Mouse (Mus musculus) common myeloid progenitor, adult 5-6 weeks (primary cell): ENCODE data around the gene Foxred1. TPM values are rescaled to one million over a fixed set of nuclear protein-coding genes. Genes with fewer than 3 reads are reported as not detected.
A peak's percentile ranks its signal among the peaks of the same experiment; 100 is the strongest.

Experiments
- ATAC-seq: replicated peaks from 2 replicates; pipeline ENCODE4 v1.8.0; 2016; ENCODE audit warnings: low read depth, mild to moderate bottlenecking, moderate TSS enrichment, inconsistent platforms; ENCODE audit not compliant: poor library complexity, severe bottlenecking
- total RNA-seq: library from RNA; stranded (forward); fragments of 200-1000, 187-1606 nt; gene quantifications from 2 replicates; pipeline ENCODE4 v1.2.3, GENCODE M21; 2017

Gene Foxred1
- total RNA-seq: 31.4 and 50.0 TPM in 2 replicates

DNA sequence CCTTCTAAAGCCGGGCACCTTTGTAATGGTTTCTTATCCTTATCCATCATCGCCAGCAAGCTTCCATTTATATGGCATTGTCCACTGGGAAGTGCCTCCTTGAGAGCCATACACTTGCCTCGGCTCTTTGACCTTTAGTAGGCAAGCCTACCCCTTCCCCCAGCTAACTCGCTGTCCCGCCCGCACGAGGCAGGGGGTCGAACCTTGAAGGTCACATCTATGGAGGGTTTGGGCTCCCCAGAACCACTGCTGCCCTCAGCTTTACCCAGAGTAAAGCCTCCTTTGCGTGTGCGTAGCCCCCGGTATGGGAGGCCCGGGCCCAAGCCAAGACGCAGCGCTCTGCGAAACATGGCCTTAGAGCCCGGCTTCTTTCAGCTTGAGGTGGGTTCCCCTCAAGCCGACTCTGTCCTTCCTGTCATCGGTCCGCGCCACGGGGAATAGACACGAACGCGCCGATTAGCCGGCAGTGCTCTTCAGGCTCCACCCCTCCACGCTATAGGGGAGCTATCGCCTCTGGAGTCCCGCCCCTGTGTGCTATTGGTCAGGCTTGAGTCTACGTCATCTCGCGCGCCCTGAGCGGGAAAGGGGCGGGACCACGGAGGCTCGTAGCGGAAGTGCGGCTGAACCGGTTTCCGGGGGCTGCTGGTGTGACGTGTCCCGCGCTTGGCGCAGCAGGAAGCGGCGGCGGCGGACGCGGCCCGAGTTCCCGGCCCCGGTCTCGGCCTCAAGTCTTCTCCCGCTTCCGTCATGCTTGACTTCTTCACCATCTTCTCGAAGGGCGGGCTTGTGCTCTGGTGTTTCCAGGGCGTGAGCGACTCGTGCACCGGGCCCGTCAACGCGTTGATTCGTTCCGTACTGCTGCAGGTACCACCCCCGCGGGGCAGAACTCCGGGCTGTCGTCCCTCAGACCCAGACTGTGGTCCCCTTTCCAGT, at the start of gene Foxred1:
Gene Foxred1 (minus strand): TSS at position 514 of the 933 bp plus-strand sequence.
- ATAC-seq: peak; percentile 95

DNA sequence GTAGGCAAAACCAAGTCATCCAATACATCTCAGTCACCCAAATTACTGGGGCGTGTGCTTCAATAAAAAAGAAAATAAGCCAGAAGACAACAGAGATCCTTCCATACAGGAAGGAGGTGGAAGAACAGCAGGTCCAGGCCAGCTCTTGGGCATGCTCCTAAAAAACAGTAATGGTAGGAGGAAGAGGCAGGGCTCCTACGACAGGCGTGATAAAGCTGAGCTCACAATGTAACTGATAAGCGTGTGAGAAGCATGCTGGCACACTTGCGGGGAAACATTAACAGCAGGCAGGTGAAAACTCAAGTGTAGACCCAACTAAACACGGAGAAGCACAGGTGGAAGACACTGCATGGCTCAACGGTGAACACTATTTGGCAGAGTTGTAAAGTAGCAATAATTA, 46.5 kb upstream of the Foxred1 start:
- no peak for ATAC-seq

DNA sequence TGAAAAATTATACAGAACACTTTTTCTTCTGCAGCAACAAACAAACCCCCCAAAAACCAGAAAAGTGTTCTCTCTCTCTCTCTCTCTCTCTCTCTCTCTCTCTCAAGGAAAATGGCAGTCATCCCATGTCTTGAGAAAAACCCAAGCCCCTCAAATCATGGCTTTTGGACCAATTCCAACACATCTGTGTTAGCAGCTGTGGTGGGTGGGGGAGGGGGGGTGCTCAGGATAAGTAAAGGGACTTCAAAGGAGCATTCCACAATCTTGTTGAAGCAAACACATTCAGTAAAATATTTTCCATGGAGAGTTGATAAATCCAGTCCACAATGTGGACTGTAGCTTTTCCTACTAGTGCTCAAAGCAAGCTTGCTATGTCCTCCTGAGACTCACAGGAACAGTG, 38.6 kb upstream of the Foxred1 start:
- ATAC-seq: no peak

GRCm38 (mm10) chr9:35247405-35247804, 36.5 kb upstream of the Foxred1 start:
- ATAC-seq: no peak

DNA sequence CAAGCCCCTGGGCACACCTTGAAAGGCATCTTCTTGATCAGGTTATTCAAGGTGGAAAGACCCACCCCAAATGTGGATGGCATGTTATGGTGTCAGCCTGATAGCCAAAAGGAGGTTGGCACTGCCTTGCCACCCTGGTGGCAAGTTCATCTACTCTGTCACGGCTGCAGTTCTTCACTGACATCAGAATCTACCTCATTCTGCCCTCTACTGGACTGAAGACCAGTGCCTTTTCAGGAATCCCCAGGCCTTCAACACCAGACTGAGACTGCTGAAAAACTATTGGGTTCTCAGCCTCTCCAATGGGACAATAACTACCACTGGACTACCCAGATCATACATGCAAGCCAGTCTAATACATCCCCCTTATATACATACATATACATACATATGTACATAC, 28.9 kb upstream of the Foxred1 start:
- no peak for ATAC-seq

DNA sequence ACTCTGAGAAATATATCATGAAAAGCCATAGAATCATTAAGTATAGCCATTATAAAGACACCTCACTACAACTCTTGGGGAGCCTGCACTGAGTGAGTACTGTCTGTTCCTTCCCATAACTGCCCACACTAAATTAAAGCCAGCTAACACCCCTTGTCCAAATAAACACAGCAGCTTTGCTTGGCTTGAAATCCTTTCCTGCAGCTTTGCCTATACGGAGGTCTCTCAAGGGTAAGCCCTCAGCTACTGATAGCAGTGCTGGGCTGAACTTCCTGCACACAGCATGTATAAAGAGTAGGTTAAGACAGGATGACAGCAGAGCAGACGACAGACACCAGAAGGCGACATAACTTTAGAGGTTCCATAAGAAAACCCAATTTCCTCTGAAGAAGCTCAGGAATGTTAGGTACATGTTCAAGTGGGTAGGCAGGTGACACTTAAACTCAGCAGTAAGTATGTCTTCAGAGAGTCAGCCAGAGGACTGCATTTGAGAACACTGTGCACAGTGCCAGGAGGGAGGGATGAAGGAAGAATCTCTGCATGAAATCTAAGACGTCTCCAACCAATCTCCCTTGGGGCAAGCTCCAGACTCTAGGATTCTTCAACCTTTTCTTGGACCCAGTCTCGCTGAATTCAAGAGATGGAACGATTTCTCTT, 28.2 kb upstream of the Foxred1 start:
- no peak for ATAC-seq

GRCm38 (mm10) chr9:35238371-35238770, 27.5 kb upstream of the Foxred1 start:
- no peak for ATAC-seq

- ATAC-seq: no peak
Measured at GRCm38 (mm10) chr9:35235996-35236395, 25.1 kb upstream of the Foxred1 start.

- no peak for ATAC-seq
Measured at GRCm38 (mm10) chr9:35228671-35229070, 17.8 kb upstream of the Foxred1 start.

- no peak for ATAC-seq
Measured at GRCm38 (mm10) chr9:35223466-35223865, 12.6 kb upstream of the Foxred1 start.

GRCm38 (mm10) chr9:35217963-35218362, 7.1 kb upstream of the Foxred1 start:
- ATAC-seq: no peak

- peak; percentile 6; the same call in 1 of the 2 replicates for ATAC-seq
Measured at GRCm38 (mm10) chr9:35211573-35212511, 987 bp upstream of the Foxred1 start.

GRCm38 (mm10) chr9:35204421-35204820, 6.4 kb downstream of the Foxred1 start:
- ATAC-seq: no peak

DNA sequence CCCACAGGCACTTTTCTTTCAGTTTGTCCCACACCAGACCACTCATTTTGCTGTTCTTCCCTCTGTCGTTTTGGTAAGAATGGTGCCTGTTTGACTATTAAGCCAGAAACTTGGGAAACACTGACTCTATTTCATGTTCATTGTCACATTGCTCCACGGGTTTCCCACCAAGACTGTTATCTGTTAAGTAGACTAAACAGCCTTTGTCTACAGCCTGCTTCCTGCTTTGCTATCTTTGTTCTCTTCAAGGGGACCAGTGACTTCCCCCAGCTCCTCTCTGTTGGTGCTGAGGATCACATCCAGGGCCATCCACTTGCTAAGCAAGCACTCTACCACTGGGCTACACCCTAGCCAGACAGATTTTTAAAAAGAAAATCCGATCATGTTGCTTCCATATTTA, 7.3 kb downstream of the Foxred1 start:
- ATAC-seq: no peak

GRCm38 (mm10) chr9:35200529-35201060, 10.3 kb downstream of the Foxred1 start:
- ATAC-seq: no peak

GRCm38 (mm10) chr9:35199772-35200471, 10.9 kb downstream of the Foxred1 start, which contains the start of the genes Srpr and Tirap:
Srpr (plus strand) TSS chr9:35200175.
Tirap (minus strand) TSS chr9:35200291.
- ATAC-seq: peak; percentile 97

GRCm38 (mm10) chr9:35198945-35199771, 11.7 kb downstream of the Foxred1 start:
- peak; percentile 23 for ATAC-seq

DNA sequence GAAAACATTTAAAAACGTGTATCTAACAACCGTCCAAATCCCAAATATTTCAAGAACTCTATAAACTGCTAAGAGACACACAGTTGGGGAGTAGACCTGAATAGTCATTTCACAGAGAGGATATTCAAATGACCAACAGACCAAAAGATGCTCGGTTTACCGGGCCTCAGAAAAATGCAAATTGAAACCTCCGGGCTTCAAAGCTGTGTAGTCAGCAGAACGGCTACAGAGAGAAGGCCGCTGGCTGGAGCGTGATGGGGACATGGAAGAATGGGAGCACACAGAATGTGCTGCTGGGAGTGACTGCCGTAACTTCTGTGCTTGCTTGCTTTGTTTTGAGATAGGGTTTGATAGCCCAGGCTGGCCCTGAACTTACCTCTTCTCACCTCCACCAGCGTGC, 12.5 kb downstream of the Foxred1 start:
- no peak for ATAC-seq
